Mouse (Mus musculus): ENCODE measurements at regions not wholly inside any gene's neighbourhood (a gene's known extent, or its start where the extent isn't known, plus 50 kb on each side); places are given as distances from the start of the nearest gene placed in this dataset.
A peak's percentile ranks its signal among the peaks of the same experiment; 100 is the strongest.

GRCm38 (mm10) chr12:107231629-107232028 lies 256.8 kb upstream of the 3110018I06Rik start:
- H3K4me2 ChIP-seq: no peak overlapping the region
- no peak overlapping the region for H3K27ac ChIP-seq (ENCODE audit: low read depth, low read length)
- H3K4me1 ChIP-seq (ENCODE audit: control insufficient read depth, insufficient read depth, low read length): no peaks in the 10 kb centered on the region
- no peak overlapping the region for H3K4me3 ChIP-seq (ENCODE audit: low read depth, low read length)
- no peak for ATAC-seq (ENCODE audit: low FRiP score)
- no peaks in the 10 kb centered on the region for H3K36me3 ChIP-seq (ENCODE audit: control insufficient read depth, insufficient read depth, low read length)
- DNase-seq (ENCODE audit: low spot score, missing footprints): no peak
- no peaks in the 10 kb centered on the region for H3K27me3 ChIP-seq (ENCODE audit: control insufficient read depth, insufficient read depth, low read length)
- 36% methylated on average over 1 of the region's 1 CpGs for whole genome bisulfite sequencing
- 0 out of 2 replicates have a peak, but pooled peaks cover 3% of the 10 kb centered on the region for H3K9me3 ChIP-seq (ENCODE audit: control insufficient read depth, low read length)
- no peak overlapping the region for H3K9ac ChIP-seq (ENCODE audit: low read length)

GRCm38 (mm10) chr12:107250747-107251470 lies 237.5 kb upstream of the 3110018I06Rik start:
- no peak overlapping the region for H3K27ac ChIP-seq (ENCODE audit: low read depth, low read length)
- H3K9me3 ChIP-seq (ENCODE audit: control insufficient read depth, low read length): no peaks in the 10 kb centered on the region
- no peaks in the 10 kb centered on the region for H3K36me3 ChIP-seq (ENCODE audit: control insufficient read depth, insufficient read depth, low read length)
- no peaks in the 10 kb centered on the region for H3K27me3 ChIP-seq (ENCODE audit: control insufficient read depth, insufficient read depth, low read length)
- no peak overlapping the region for H3K4me3 ChIP-seq (ENCODE audit: low read depth, low read length)
- H3K4me2 ChIP-seq: no peak overlapping the region
- DNase-seq (ENCODE audit: low spot score, missing footprints) (no peak), ATAC-seq (ENCODE audit: low FRiP score) (no peak)
- WGBS: 77% methylated on average over 9 of the region's 9 CpGs
- H3K4me1 ChIP-seq (ENCODE audit: control insufficient read depth, insufficient read depth, low read length): no peaks in the 10 kb centered on the region
- H3K9ac ChIP-seq (ENCODE audit: low read length): no peak overlapping the region

DNA sequence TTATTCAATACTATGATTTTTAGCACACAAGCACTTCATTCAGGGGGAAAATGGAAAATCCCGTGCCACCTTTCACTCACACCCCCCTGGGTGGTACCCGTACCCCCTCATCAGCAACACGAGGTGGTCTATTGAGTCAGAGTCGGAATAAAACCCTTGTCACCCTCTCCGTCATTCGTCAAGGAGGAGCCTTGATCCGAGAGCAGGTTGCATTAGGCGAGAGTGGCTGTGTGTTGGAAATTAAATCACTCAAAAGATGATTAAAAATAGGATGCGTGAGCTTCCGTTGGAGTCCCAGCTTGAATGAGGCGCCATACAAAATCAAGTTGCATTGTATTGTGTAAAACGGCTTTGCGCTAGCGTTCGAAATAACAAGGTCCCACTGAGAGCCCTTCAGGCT lies 236.5 kb upstream of the 3110018I06Rik start:
- Histone ChIP-seq H3K4me3 (ENCODE audit: low read depth, low read length) (no peak overlapping the region), H3K9me3 (ENCODE audit: control insufficient read depth, low read length) (no peaks in the 10 kb centered on the region), H3K9ac (ENCODE audit: low read length) (no peak overlapping the region), H3K4me1 (ENCODE audit: control insufficient read depth, insufficient read depth, low read length) (no peaks in the 10 kb centered on the region), H3K36me3 (ENCODE audit: control insufficient read depth, insufficient read depth, low read length) (no peaks in the 10 kb centered on the region), H3K4me2 (no peak overlapping the region), H3K27me3 (ENCODE audit: control insufficient read depth, insufficient read depth, low read length) (no peaks in the 10 kb centered on the region), H3K27ac (ENCODE audit: low read depth, low read length) (no peak overlapping the region)
- 76% methylated on average over 15 of the region's 15 CpGs for WGBS
- ATAC-seq (ENCODE audit: low FRiP score) (no peak), DNase-seq (ENCODE audit: low spot score, missing footprints) (no peak)

DNA sequence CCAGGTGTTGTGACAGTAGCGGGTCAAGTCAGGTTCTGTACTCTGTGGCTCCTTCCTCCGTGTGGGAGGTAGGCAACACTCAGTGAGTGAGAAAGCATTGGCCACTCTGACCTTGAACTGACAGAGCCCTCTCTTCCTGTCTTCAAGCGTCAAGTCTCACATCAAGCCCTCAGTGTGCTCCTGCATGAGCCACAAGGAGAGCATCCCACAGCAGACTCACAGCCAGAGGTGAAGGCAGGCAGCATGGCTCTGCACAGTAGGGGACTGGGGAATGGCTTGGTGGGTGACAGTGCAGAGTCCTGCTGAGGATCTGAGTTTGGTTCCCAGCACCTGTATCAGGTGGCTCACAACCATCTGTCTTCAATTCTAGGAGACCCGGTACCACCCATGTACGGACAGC lies 226.4 kb upstream of the 3110018I06Rik start:
- ATAC-seq (ENCODE audit: low FRiP score) (no peak), DNase-seq (ENCODE audit: low spot score, missing footprints) (peak; percentile 67)
- H3K4me2 ChIP-seq: no peak overlapping the region
- no peak overlapping the region for H3K9ac ChIP-seq (ENCODE audit: low read length)
- no peak overlapping the region for H3K27ac ChIP-seq (ENCODE audit: low read depth, low read length)
- WGBS: 95% methylated on average over 5 of the region's 5 CpGs
- no peaks in the 10 kb centered on the region for H3K9me3 ChIP-seq (ENCODE audit: control insufficient read depth, low read length)
- no peaks in the 10 kb centered on the region for H3K4me1 ChIP-seq (ENCODE audit: control insufficient read depth, insufficient read depth, low read length)
- no peaks in the 10 kb centered on the region for H3K36me3 ChIP-seq (ENCODE audit: control insufficient read depth, insufficient read depth, low read length)
- H3K27me3 ChIP-seq (ENCODE audit: control insufficient read depth, insufficient read depth, low read length): no peaks in the 10 kb centered on the region
- no peak overlapping the region for H3K4me3 ChIP-seq (ENCODE audit: low read depth, low read length)

GRCm38 (mm10) chr12:107262516-107262915 lies 225.9 kb upstream of the 3110018I06Rik start:
- no peaks in the 10 kb centered on the region for H3K27me3 ChIP-seq (ENCODE audit: control insufficient read depth, insufficient read depth, low read length)
- no peaks in the 10 kb centered on the region for H3K9me3 ChIP-seq (ENCODE audit: control insufficient read depth, low read length)
- H3K9ac ChIP-seq (ENCODE audit: low read length): no peak overlapping the region
- no peak overlapping the region for H3K27ac ChIP-seq (ENCODE audit: low read depth, low read length)
- WGBS: 92% methylated on average over 4 of the region's 4 CpGs
- ATAC-seq (ENCODE audit: low FRiP score) (no peak), DNase-seq (ENCODE audit: low spot score, missing footprints) (peak; percentile 49)
- no peak overlapping the region for H3K4me2 ChIP-seq
- H3K36me3 ChIP-seq (ENCODE audit: control insufficient read depth, insufficient read depth, low read length): no peaks in the 10 kb centered on the region
- H3K4me3 ChIP-seq (ENCODE audit: low read depth, low read length): no peak overlapping the region
- no peaks in the 10 kb centered on the region for H3K4me1 ChIP-seq (ENCODE audit: control insufficient read depth, insufficient read depth, low read length)

DNA sequence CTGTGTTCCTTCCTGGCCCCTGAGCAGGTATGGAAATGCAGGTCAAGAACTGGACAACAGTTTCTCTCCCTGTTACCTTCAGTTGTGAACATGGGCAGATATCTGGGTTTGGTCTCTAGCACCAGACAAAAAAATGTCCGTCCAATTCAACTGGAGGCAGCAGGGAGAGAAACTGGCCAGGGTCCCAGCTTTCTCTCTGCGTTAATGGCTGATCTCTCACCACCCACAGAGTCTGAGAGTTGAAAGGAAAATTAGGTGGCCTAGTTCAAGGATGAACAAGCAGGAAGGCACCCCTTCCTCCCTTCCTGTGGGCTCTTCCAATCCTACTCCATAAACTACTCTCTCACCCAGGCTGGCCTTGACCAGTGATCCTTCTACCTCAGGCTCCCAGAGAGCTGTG lies 221.7 kb upstream of the 3110018I06Rik start:
- no peak for ATAC-seq (ENCODE audit: low FRiP score)
- DNase-seq (ENCODE audit: low spot score, missing footprints): no peak
- Histone ChIP-seq H3K27me3 (ENCODE audit: control insufficient read depth, insufficient read depth, low read length) (no peaks in the 10 kb centered on the region), H3K36me3 (ENCODE audit: control insufficient read depth, insufficient read depth, low read length) (no peaks in the 10 kb centered on the region), H3K4me3 (ENCODE audit: low read depth, low read length) (no peak overlapping the region), H3K4me2 (no peak overlapping the region), H3K9ac (ENCODE audit: low read length) (no peak overlapping the region), H3K9me3 (ENCODE audit: control insufficient read depth, low read length) (no peaks in the 10 kb centered on the region), H3K4me1 (ENCODE audit: control insufficient read depth, insufficient read depth, low read length) (no peaks in the 10 kb centered on the region; the same call in 1 of the 2 replicates), H3K27ac (ENCODE audit: low read depth, low read length) (no peak overlapping the region)
- WGBS: 81% methylated on average over 2 of the region's 2 CpGs

- Histone ChIP-seq H3K27ac (ENCODE audit: low read depth, low read length) (no peak overlapping the region), H3K9me3 (ENCODE audit: control insufficient read depth, low read length) (no peaks in the 10 kb centered on the region), H3K4me1 (ENCODE audit: control insufficient read depth, insufficient read depth, low read length) (no peaks in the 10 kb centered on the region), H3K36me3 (ENCODE audit: control insufficient read depth, insufficient read depth, low read length) (no peaks in the 10 kb centered on the region), H3K27me3 (ENCODE audit: control insufficient read depth, insufficient read depth, low read length) (no peaks in the 10 kb centered on the region), H3K4me2 (no peak overlapping the region), H3K4me3 (ENCODE audit: low read depth, low read length) (no peak overlapping the region), H3K9ac (ENCODE audit: low read length) (no peak overlapping the region)
- 78% methylated on average over 9 of the region's 9 CpGs for WGBS
- no peak for ATAC-seq (ENCODE audit: low FRiP score)
- peak; percentile 41 for DNase-seq (ENCODE audit: low spot score, missing footprints)
Measured at GRCm38 (mm10) chr12:107285622-107286021, 202.8 kb upstream of the 3110018I06Rik start.

DNA sequence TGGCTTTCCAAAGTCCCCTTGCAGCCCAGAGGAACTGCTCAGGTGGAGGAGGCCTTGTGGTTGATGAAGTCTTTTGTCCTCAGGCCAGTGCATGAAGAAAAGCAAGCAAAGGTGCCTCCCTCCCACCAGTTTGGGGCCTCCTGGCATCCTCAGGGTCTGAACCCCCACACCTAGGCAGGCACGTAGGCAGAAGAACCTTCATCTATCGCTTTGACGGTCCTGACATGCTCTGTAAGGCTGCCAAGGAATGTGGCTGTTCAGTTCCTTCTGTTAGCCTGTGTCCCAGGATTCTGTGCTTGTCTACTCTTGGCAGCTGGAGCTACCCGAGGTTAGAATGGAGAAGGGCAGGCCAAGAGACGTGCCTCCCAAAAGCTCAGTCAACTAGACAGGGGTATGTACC lies 197.1 kb upstream of the 3110018I06Rik start:
- 80% methylated on average over 5 of the region's 5 CpGs for WGBS
- H3K36me3 ChIP-seq (ENCODE audit: control insufficient read depth, insufficient read depth, low read length): no peaks in the 10 kb centered on the region
- no peak overlapping the region for H3K4me3 ChIP-seq (ENCODE audit: low read depth, low read length)
- H3K4me1 ChIP-seq (ENCODE audit: control insufficient read depth, insufficient read depth, low read length): no peaks in the 10 kb centered on the region
- H3K4me2 ChIP-seq: no peak overlapping the region
- DNase-seq (ENCODE audit: low spot score, missing footprints): no peak
- H3K9me3 ChIP-seq (ENCODE audit: control insufficient read depth, low read length): no peaks in the 10 kb centered on the region
- no peak for ATAC-seq (ENCODE audit: low FRiP score)
- no peak overlapping the region for H3K27ac ChIP-seq (ENCODE audit: low read depth, low read length)
- H3K9ac ChIP-seq (ENCODE audit: low read length): no peak overlapping the region
- H3K27me3 ChIP-seq (ENCODE audit: control insufficient read depth, insufficient read depth, low read length): no peaks in the 10 kb centered on the region

- Histone ChIP-seq H3K27ac (ENCODE audit: low read depth, low read length) (no peak overlapping the region), H3K4me1 (ENCODE audit: control insufficient read depth, insufficient read depth, low read length) (no peaks in the 10 kb centered on the region), H3K4me3 (ENCODE audit: low read depth, low read length) (no peak overlapping the region), H3K9ac (ENCODE audit: low read length) (no peak overlapping the region), H3K9me3 (ENCODE audit: control insufficient read depth, low read length) (no peaks in the 10 kb centered on the region), H3K4me2 (no peak overlapping the region), H3K36me3 (ENCODE audit: control insufficient read depth, insufficient read depth, low read length) (no peaks in the 10 kb centered on the region), H3K27me3 (ENCODE audit: control insufficient read depth, insufficient read depth, low read length) (no peaks in the 10 kb centered on the region)
- 57% methylated on average over 15 of the region's 15 CpGs for WGBS
- ATAC-seq (ENCODE audit: low FRiP score) (no peak), DNase-seq (ENCODE audit: low spot score, missing footprints) (no peak)
Measured at GRCm38 (mm10) chr12:107307094-107307740, 181.2 kb upstream of the 3110018I06Rik start.
